Mouse (Mus musculus) MEL (cell line): ENCODE data around the gene BC029722. TPM values are rescaled to one million over a fixed set of nuclear protein-coding genes. Genes with fewer than 3 reads are reported as not detected.

ENCODE experiments used
- DNase-seq: peaks from one replicate; pipeline ENCODE4 v3.0.0; 2011; ENCODE audit warnings: low read depth, low spot score
- H3K27ac ChIP-seq: 2 replicates; pipeline ENCODE4 v1.5.1; 2012; ENCODE audit warnings: low read depth, mild to moderate bottlenecking, control low read depth, low read length, moderate library complexity; ENCODE audit not compliant: control insufficient read depth
- H3K27me3 ChIP-seq, 2 experiments: fragments of 150-350 bp in 1 of 2; sonication (generic) in 1 of 2; 2 replicates each; pipeline ENCODE4 v1.6.1; 2012; ENCODE audit warnings: low read length in 2 of 2, mild to moderate bottlenecking in 2 of 2, improper control_type of control experiment in 1 of 2, moderate library complexity in 1 of 2; ENCODE audit not compliant: insufficient read depth in 2 of 2, control insufficient read depth in 1 of 2
- H3K36me3 ChIP-seq, 2 experiments: 2 replicates each; pipeline ENCODE4 v1.6.1; 2012 to 2014; ENCODE audit warnings: low read length in 2 of 2, improper control_type of control experiment in 1 of 2, inconsistent platforms in 1 of 2, mild to moderate bottlenecking in 1 of 2; ENCODE audit not compliant: insufficient read depth in 2 of 2, control insufficient read depth in 1 of 2
- H3K4me1 ChIP-seq, 2 experiments: fragments of 150-350 bp in 1 of 2; sonication (generic) in 1 of 2; 2 replicates each; pipeline ENCODE4 v1.6.1; 2012; ENCODE audit warnings: low read length in 2 of 2, improper control_type of control experiment in 1 of 2, mild to moderate bottlenecking in 1 of 2; ENCODE audit not compliant: insufficient read depth in 2 of 2, control insufficient read depth in 1 of 2
- H3K4me3 ChIP-seq, 2 experiments: fragments of 150-350 bp in 1 of 2; sonication (generic) in 1 of 2; 2 replicates each; pipeline ENCODE4 v1.5.1; 2012; ENCODE audit warnings: low read depth in 2 of 2, low read length in 2 of 2, mild to moderate bottlenecking in 2 of 2, moderate library complexity in 2 of 2, control low read depth in 1 of 2, improper control_type of control experiment in 1 of 2; ENCODE audit not compliant: control insufficient read depth in 1 of 2, insufficient read depth in 1 of 2
- H3K79me2 ChIP-seq: 2 replicates; pipeline ENCODE4 v1.6.1; 2012; ENCODE audit warnings: mild to moderate bottlenecking, low read length, moderate library complexity; ENCODE audit not compliant: control insufficient read depth, poor library complexity, insufficient read depth
- H3K9ac ChIP-seq: 2 replicates; pipeline ENCODE4 v1.6.1; 2012; ENCODE audit warnings: low read depth, mild to moderate bottlenecking, control low read depth, low read length, moderate library complexity; ENCODE audit not compliant: control insufficient read depth, poor library complexity, severe bottlenecking
- H3K9me3 ChIP-seq: fragments of 150-350 bp; sonication (generic); replicated peaks from 2 replicates; pipeline ENCODE4 v1.6.1; 2012; ENCODE audit warnings: mild to moderate bottlenecking, low read length, improper control_type of control experiment, moderate library complexity; ENCODE audit not compliant: insufficient read depth
- BHLHE40 ChIP-seq: IDR thresholded peaks from 2 replicates; pipeline ENCODE4 v1.6.1; 2012; ENCODE audit warnings: low read depth, mild to moderate bottlenecking, inconsistent platforms, low read length, improper control_type of control experiment, borderline replicate concordance
- CHD2 ChIP-seq: IDR thresholded peaks from 2 replicates; pipeline ENCODE4 v1.6.1; 2011; ENCODE audit warnings: low read length, improper control_type of control experiment
- ELF1 ChIP-seq: IDR thresholded peaks from 2 replicates; pipeline ENCODE4 v1.6.1; 2014; ENCODE audit warnings: low read depth, mild to moderate bottlenecking, inconsistent platforms, low read length, improper control_type of control experiment, moderate library complexity
- EP300 ChIP-seq, 2 experiments: IDR thresholded peaks; 2 replicates each; pipeline ENCODE4 v1.6.1; 2011; ENCODE audit warnings: improper control_type of control experiment in 2 of 2, low read length in 2 of 2, low read depth in 1 of 2, mild to moderate bottlenecking in 1 of 2
- ETS1 ChIP-seq: IDR thresholded peaks from 2 replicates; pipeline ENCODE4 v1.6.1; 2012; ENCODE audit warnings: low read depth, mild to moderate bottlenecking, inconsistent platforms, low read length, improper control_type of control experiment, moderate library complexity
- GATA1 ChIP-seq: IDR thresholded peaks from 2 replicates; pipeline ENCODE4 v1.6.1; 2011; ENCODE audit warnings: low read depth, low read length, improper control_type of control experiment
- JUND ChIP-seq: IDR thresholded peaks from 2 replicates; pipeline ENCODE4 v1.6.1; 2011; ENCODE audit warnings: low read depth, mild to moderate bottlenecking, improper control_type of control experiment, low read length
- KAT2A ChIP-seq: conservative IDR thresholded peaks from 2 replicates; pipeline ENCODE4 v1.6.1; 2012; ENCODE audit warnings: low read depth, low read length, improper control_type of control experiment, inconsistent platforms
- MAFK ChIP-seq: IDR thresholded peaks from 2 replicates; pipeline ENCODE4 v1.6.1; 2011; ENCODE audit warnings: low read depth, mild to moderate bottlenecking, low read length, improper control_type of control experiment, borderline replicate concordance
- MAZ ChIP-seq: IDR thresholded peaks from 2 replicates; pipeline ENCODE4 v1.6.1; 2012; ENCODE audit warnings: low read depth, mild to moderate bottlenecking, inconsistent platforms, low read length, improper control_type of control experiment
- MXI1 ChIP-seq: IDR thresholded peaks from 2 replicates; pipeline ENCODE4 v1.6.1; 2011; ENCODE audit warnings: mild to moderate bottlenecking, low read depth, low read length, improper control_type of control experiment
- MYB ChIP-seq: IDR thresholded peaks from 2 replicates; pipeline ENCODE4 v1.6.1; 2011; ENCODE audit warnings: mild to moderate bottlenecking, low read depth, low read length, improper control_type of control experiment
- NELFE ChIP-seq: IDR thresholded peaks from 2 replicates; pipeline ENCODE4 v1.6.1; 2011; ENCODE audit warnings: low read depth, low read length, improper control_type of control experiment
- NRF1 ChIP-seq: IDR thresholded peaks from 2 replicates; pipeline ENCODE4 v1.6.1; 2014; ENCODE audit warnings: low read depth, mild to moderate bottlenecking, inconsistent platforms, low read length, improper control_type of control experiment, moderate library complexity; ENCODE audit not compliant: poor library complexity, insufficient read depth, severe bottlenecking
- POLR2A ChIP-seq, 2 experiments: IDR thresholded peaks; 2 replicates each; pipeline ENCODE4 v1.6.1; 2011 to 2012; ENCODE audit warnings: low read length in 2 of 2, mild to moderate bottlenecking in 2 of 2, control low read depth in 1 of 2, improper control_type of control experiment in 1 of 2, low read depth in 1 of 2, moderate library complexity in 1 of 2; ENCODE audit not compliant: control insufficient read depth in 1 of 2, insufficient read depth in 1 of 2, poor library complexity in 1 of 2
- RAD21 ChIP-seq: IDR thresholded peaks from 2 replicates; pipeline ENCODE4 v1.6.1; 2011; ENCODE audit warnings: mild to moderate bottlenecking, low read depth, low read length, improper control_type of control experiment
- SIN3A ChIP-seq: IDR thresholded peaks from 2 replicates; pipeline ENCODE4 v1.6.1; 2012; ENCODE audit warnings: low read length, improper control_type of control experiment, inconsistent platforms
- SMC3 ChIP-seq: IDR thresholded peaks from 2 replicates; pipeline ENCODE4 v1.6.1; 2011; ENCODE audit warnings: low read depth, low read length, improper control_type of control experiment
- TCF12 ChIP-seq: IDR thresholded peaks from 2 replicates; pipeline ENCODE4 v1.6.1; 2014; ENCODE audit warnings: low read depth, mild to moderate bottlenecking, inconsistent platforms, low read length, improper control_type of control experiment, moderate library complexity
- USF1 ChIP-seq: IDR thresholded peaks from 2 replicates; pipeline ENCODE4 v1.6.1; 2014; ENCODE audit warnings: low read depth, mild to moderate bottlenecking, inconsistent platforms, low read length, improper control_type of control experiment, moderate library complexity
- USF2 ChIP-seq, 2 experiments: IDR thresholded peaks; 2 replicates each; pipeline ENCODE4 v1.6.1; 2011 to 2012; ENCODE audit warnings: improper control_type of control experiment in 2 of 2, low read length in 2 of 2, borderline replicate concordance in 1 of 2, inconsistent platforms in 1 of 2, low read depth in 1 of 2, mild to moderate bottlenecking in 1 of 2; ENCODE audit not compliant: insufficient read depth in 1 of 2
- ZC3H11A ChIP-seq: IDR thresholded peaks from 2 replicates; pipeline ENCODE4 v1.6.1; 2012; ENCODE audit warnings: low read depth, mild to moderate bottlenecking, inconsistent platforms, low read length, improper control_type of control experiment
- polyA plus RNA-seq, 2 experiments: library from polyadenylated mRNA; stranded (reverse) in 1 of 2; unstranded in 1 of 2; fragments of >175 nt in 1 of 2; fragments of >200 nt in 1 of 2; gene quantifications; 2 replicates each; pipeline versions ENCODE4 v1.2.1 to v1.2.4; 2012; ENCODE audit warnings: low replicate concordance in 2 of 2, low read depth in 1 of 2; ENCODE audit not compliant: insufficient read length in 2 of 2, insufficient read depth in 1 of 2, missing spikeins in 1 of 2
- total RNA-seq: library from RNA; depleted of rRNA; stranded (reverse); fragments of 300-350 nt; gene quantifications from 2 replicates; pipeline ENCODE4 v1.2.3, GENCODE M21; 2012; rRNA removed

Gene BC029722
- total and polyA plus RNA-seq, 3 experiments, result 5.9 to 19.7 TPM; not detected in 1

- Histone ChIP-seq H3K79me2 (no peaks in the 10 kb centered on the region), H3K36me3 (no peaks in the 10 kb centered on the region), H3K27me3 (peaks cover 3 to 4% of the 10 kb centered on the region in 2 experiments), H3K9me3 (no peaks in the 10 kb centered on the region), H3K4me3 (no peak overlapping the region), H3K27ac (no peak overlapping the region), H3K4me1 (0 out of 4 replicates have a peak, but pooled peaks cover 0 to 5% of the 10 kb centered on the region in 2 experiments), H3K9ac (no peak overlapping the region)
- no peak for DNase-seq
- TF ChIP-seq NRF1 (no peak), ETS1 (no peak), SIN3A (no peak), EP300 (IDR thresholded peaks at IDR 0.05; ENCODE audit: low read depth in 1 of 2, low read length in 2 of 2) (no peak), CHD2 (no peak), TCF12 (no peak), ELF1 (no peak), POLR2A (IDR thresholded peaks at IDR 0.05; ENCODE audit: control insufficient read depth in 1 of 2, insufficient read depth in 1 of 2, low read depth in 1 of 2, low read length in 2 of 2, poor library complexity in 1 of 2) (no peak), BHLHE40 (no peak), ZC3H11A (no peak), NELFE (no peak), JUND (no peak), USF1 (no peak), USF2 (IDR thresholded peaks at IDR 0.05; ENCODE audit: borderline replicate concordance in 1 of 2, insufficient read depth in 1 of 2, low read depth in 1 of 2, low read length in 2 of 2) (no peak), SMC3 (no peak), RAD21 (no peak), GATA1 (no peak), MAFK (no peak), MAZ (no peak), MYB (no peak)
Measured at GRCm38 (mm10) chr2:155774261-155774926, 44.8 kb downstream of the BC029722 start.

DNA sequence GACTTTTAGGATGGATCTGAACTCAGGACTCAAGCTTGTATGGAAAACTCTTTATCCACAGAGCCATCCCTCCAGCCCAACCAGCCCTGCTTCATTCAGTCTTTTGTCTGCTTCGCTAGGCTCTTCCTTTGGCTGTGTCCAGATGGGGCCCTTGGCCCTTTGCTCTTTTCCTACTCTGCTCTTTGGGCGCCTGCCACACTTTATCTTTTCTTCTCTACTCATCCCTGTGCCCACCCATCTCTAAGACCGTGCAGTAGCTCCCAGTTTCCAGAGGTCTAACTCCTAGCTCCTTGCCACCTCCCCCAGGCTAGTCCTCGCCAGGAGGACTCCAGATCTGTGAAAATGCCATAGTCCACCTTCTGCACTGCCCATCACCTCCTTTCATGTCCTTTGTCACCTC, 45.6 kb downstream of the BC029722 start:
- H3K9me3 ChIP-seq, result no peaks in the 10 kb centered on the region
- H3K9ac ChIP-seq, result no peak overlapping the region
- H3K27me3 ChIP-seq, result peaks cover 3 to 8% of the 10 kb centered on the region in 2 experiments
- no peak for DNase-seq
- H3K79me2 ChIP-seq, result no peaks in the 10 kb centered on the region
- no peak overlapping the region for H3K27ac ChIP-seq
- no peak for TF ChIP-seq KAT2A
- no peak for TF ChIP-seq EP300 (IDR thresholded peaks at IDR 0.05; ENCODE audit: low read depth in 1 of 2, low read length in 2 of 2)
- no peak for TF ChIP-seq NELFE
- TF ChIP-seq MXI1, result no peak
- TF ChIP-seq, all 39 proteins: peak for 0
- Histone ChIP-seq H3K4me1 (no peaks in the 10 kb centered on the region), H3K36me3 (no peaks in the 10 kb centered on the region), H3K4me3 (no peak overlapping the region)

Other genes with a start within 250 kb of the BC029722 start
- 21.9 and 22.8 TPM in 2 replicates for gene Gss, start 226.6 kb downstream of the BC029722 start, total RNA-seq
- gene Gss, start 226.6 kb downstream of the BC029722 start, polyA plus RNA-seq, result 10 to 100 TPM in 1 of 2 experiments, not detected in 1; 24.0 TPM
- gene Myh7b, start 208.2 kb downstream of the BC029722 start, total RNA-seq, result 2.2 and 3.2 TPM in 2 replicates
- gene Myh7b, start 208.2 kb downstream of the BC029722 start, polyA plus RNA-seq, result 1 to 10 TPM in 1 of 2 experiments, not detected in 1; 5.9 TPM
- 58.7 and 60.4 TPM in 2 replicates for gene Trpc4ap, start 127.0 kb downstream of the BC029722 start, total RNA-seq
- 100 to 1,000 TPM; 161 to 187 TPM for gene Trpc4ap, start 127.0 kb downstream of the BC029722 start, polyA plus RNA-seq
- gene Edem2, start 90.0 kb downstream of the BC029722 start, total RNA-seq, result 36.1 and 40.7 TPM in 2 replicates
- 10 to 100 TPM in 1 of 2 experiments, not detected in 1; 43.8 TPM for gene Edem2, start 90.0 kb downstream of the BC029722 start, polyA plus RNA-seq
- not detected in 2 replicates for gene Gm17581, start 83.6 kb downstream of the BC029722 start, total RNA-seq
- not detected for gene Gm17581, start 83.6 kb downstream of the BC029722 start, polyA plus RNA-seq
- 0.15 TPM in 1 of 2 replicates, not detected in the other for gene Procr, start 68.3 kb downstream of the BC029722 start, total RNA-seq
- gene Procr, start 68.3 kb downstream of the BC029722 start, polyA plus RNA-seq, result not detected
- gene Mmp24, start 44.1 kb downstream of the BC029722 start, total RNA-seq, result 0.23 and 0.27 TPM in 2 replicates
- under 1 TPM in 1 of 2 experiments, not detected in 1; 0.06 TPM for gene Mmp24, start 44.1 kb downstream of the BC029722 start, polyA plus RNA-seq
- gene Eif6, start 7.5 kb upstream of the BC029722 start, total RNA-seq, result 318 and 349 TPM in 2 replicates
- 100 to 1,000 TPM in 1 of 2 experiments, not detected in 1; 408 TPM for gene Eif6, start 7.5 kb upstream of the BC029722 start, polyA plus RNA-seq
- gene Fam83c, start 15.4 kb upstream of the BC029722 start, total RNA-seq, result 0.04 TPM in 1 of 2 replicates, not detected in the other
- gene Fam83c, start 15.4 kb upstream of the BC029722 start, polyA plus RNA-seq, result under 1 TPM in 1 of 2 experiments, not detected in 1; 0.03 TPM
- 83.1 and 87.1 TPM in 2 replicates for gene Uqcc1, start 110.9 kb upstream of the BC029722 start, total RNA-seq
- 10 to 100 TPM in 1 of 2 experiments, not detected in 1; 61.0 TPM for gene Uqcc1, start 110.9 kb upstream of the BC029722 start, polyA plus RNA-seq
- not detected in 2 replicates for gene Gm15557, start 121.3 kb upstream of the BC029722 start, total RNA-seq
- not detected for gene Gm15557, start 121.3 kb upstream of the BC029722 start, polyA plus RNA-seq
- not detected in 2 replicates for gene Gdf5, start 125.9 kb upstream of the BC029722 start, total RNA-seq
- under 1 TPM in 1 of 2 experiments, not detected in 1; 0.06 TPM for gene Gdf5, start 125.9 kb upstream of the BC029722 start, polyA plus RNA-seq
- gene Cep250, start 137.0 kb upstream of the BC029722 start, total RNA-seq, result 9.8 and 12.8 TPM in 2 replicates
- 10 to 100 TPM in 1 of 2 experiments, not detected in 1; 16.4 TPM for gene Cep250, start 137.0 kb upstream of the BC029722 start, polyA plus RNA-seq
- gene 6430550D23Rik, start 188.6 kb upstream of the BC029722 start, total RNA-seq, result 0.69 and 1.1 TPM in 2 replicates
- 1 to 10 TPM in 1 of 2 experiments, not detected in 1; 1.1 TPM for gene 6430550D23Rik, start 188.6 kb upstream of the BC029722 start, polyA plus RNA-seq
- gene Ergic3, start 188.6 kb upstream of the BC029722 start, total RNA-seq, result 80.0 and 86.9 TPM in 2 replicates
- 100 to 1,000 TPM in 1 of 2 experiments, not detected in 1; 168 TPM for gene Ergic3, start 188.6 kb upstream of the BC029722 start, polyA plus RNA-seq
- gene Fer1l4, start 233.5 kb upstream of the BC029722 start, total RNA-seq, result 0.04 TPM in 1 of 2 replicates, not detected in the other
- under 1 TPM in 1 of 2 experiments, not detected in 1; 0.07 TPM for gene Fer1l4, start 233.5 kb upstream of the BC029722 start, polyA plus RNA-seq
- 5.0 and 5.5 TPM in 2 replicates for gene Spag4, start 245.7 kb upstream of the BC029722 start, total RNA-seq
- gene Spag4, start 245.7 kb upstream of the BC029722 start, polyA plus RNA-seq, result 10 to 100 TPM in 1 of 2 experiments, not detected in 1; 10.9 TPM